Mouse (Mus musculus) heart, embryonic 16.5 days (tissue): ENCODE data around the gene Cacna1d. TPM values are rescaled to one million over a fixed set of nuclear protein-coding genes. Genes with fewer than 3 reads are reported as not detected.

Experiments
- ATAC-seq: fragments of 200-750 bp; cut with Nextera tagmentation; replicated peaks from 2 replicates; pipeline ENCODE4 v1.8.0; 2017; ENCODE audit warnings: moderate number of reproducible peaks; ENCODE audit not compliant: insufficient read depth, low FRiP score; ENCODE audit errors: extremely low read depth
- H3K27ac ChIP-seq: fragments of 300-500 bp; sonication (generic); 2 replicates; pipeline ENCODE4 v1.5.1; 2014; ENCODE audit warnings: mild to moderate bottlenecking, low read length, control low read depth, moderate library complexity
- H3K27me3 ChIP-seq: fragments of 300-500 bp; sonication (generic); 2 replicates; pipeline ENCODE4 v1.6.1; 2014; ENCODE audit warnings: low read length, mixed read lengths; ENCODE audit not compliant: control insufficient read depth, insufficient read depth
- H3K36me3 ChIP-seq: fragments of 300-500 bp; sonication (generic); 2 replicates; pipeline ENCODE4 v1.6.1; 2014; ENCODE audit not compliant: control insufficient read depth, insufficient read depth
- H3K4me1 ChIP-seq: fragments of 300-500 bp; sonication (generic); 2 replicates; pipeline ENCODE4 v1.6.1; 2014; ENCODE audit warnings: low read length, mixed read lengths; ENCODE audit not compliant: control insufficient read depth, insufficient read depth
- H3K4me2 ChIP-seq: fragments of 300-500 bp; sonication (generic); 2 replicates; pipeline ENCODE4 v1.6.1; 2014; ENCODE audit warnings: low read depth, mild to moderate bottlenecking, control low read depth, low read length
- H3K4me3 ChIP-seq: fragments of 300-500 bp; sonication (generic); 2 replicates; pipeline ENCODE4 v1.5.1; 2014; ENCODE audit warnings: mild to moderate bottlenecking, control low read depth, low read length
- H3K9ac ChIP-seq: fragments of 300-500 bp; sonication (generic); 2 replicates; pipeline ENCODE4 v1.6.1; 2014; ENCODE audit warnings: low read length, control low read depth
- H3K9me3 ChIP-seq: fragments of 300-500 bp; sonication (generic); replicated peaks from 2 replicates; pipeline ENCODE4 v1.6.1; 2016; ENCODE audit warnings: low read length; ENCODE audit not compliant: control insufficient read depth
- WGBS: fragments of 180-500 bp; shearing (Covaris S2); extraction: QIAGEN DNeasy Blood & Tissue Kit; methylation state at CpG from one replicate; pipeline ENCODE4 v1.1.7; 2014; 5-methylcytosine and 5-hydroxymethylcytosine counted together
- polyA plus RNA-seq: library from polyadenylated mRNA; unstranded; fragments of >200 nt; fragmentation: Nextera tagmentation; extraction: Ambion mirVana; gene quantifications from 2 replicates; pipeline ENCODE4 v1.2.1, GENCODE M21; 2015

The Cacna1d gene
- polyA plus RNA-seq, 1 experiment from 2014 or later, result 4.9 TPM

GRCm38 (mm10) chr14:30257626-30258025, 233.6 kb downstream of the Cacna1d start:
- H3K4me1 ChIP-seq, result peaks cover 13% of the 10 kb centered on the region
- WGBS, result 32% methylated on average over 4 of the region's 4 CpGs
- no peak for ATAC-seq

GRCm38 (mm10) chr14:30256486-30256885, 234.8 kb downstream of the Cacna1d start:
- no peaks in the 10 kb centered on the region for H3K9me3 ChIP-seq
- H3K4me3 ChIP-seq, result no peak overlapping the region
- ATAC-seq, result no peak
- 70% methylated on average over 4 of the region's 4 CpGs for WGBS
- no peaks in the 10 kb centered on the region for H3K36me3 ChIP-seq
- no peak overlapping the region for H3K9ac ChIP-seq
- no peak overlapping the region for H3K4me2 ChIP-seq
- H3K27ac ChIP-seq, result no peak overlapping the region
- peaks cover 13% of the 10 kb centered on the region for H3K4me1 ChIP-seq
- no peaks in the 10 kb centered on the region for H3K27me3 ChIP-seq

More at GRCm38 (mm10) chr14:30257626-30258025, 233.6 kb downstream of the Cacna1d start:
- H3K4me2 ChIP-seq, result no peak overlapping the region
- H3K9ac ChIP-seq, result no peak overlapping the region
- H3K9me3 ChIP-seq, result no peaks in the 10 kb centered on the region
- no peak overlapping the region for H3K27ac ChIP-seq
- no peaks in the 10 kb centered on the region for H3K27me3 ChIP-seq
- no peak overlapping the region for H3K4me3 ChIP-seq
- H3K36me3 ChIP-seq, result no peaks in the 10 kb centered on the region

- Histone ChIP-seq H3K4me2 (no peak overlapping the region), H3K36me3 (no peaks in the 10 kb centered on the region), H3K4me3 (no peak overlapping the region), H3K9ac (no peak overlapping the region), H3K9me3 (no peaks in the 10 kb centered on the region), H3K27me3 (no peaks in the 10 kb centered on the region), H3K27ac (no peak overlapping the region), H3K4me1 (peaks cover 13% of the 10 kb centered on the region)
- WGBS, result 78% methylated on average over 12 of the region's 12 CpGs
- no peak for ATAC-seq
These were observed 235.4 kb downstream of the Cacna1d start for GRCm38 (mm10) chr14:30255701-30256400.

- Histone ChIP-seq H3K36me3 (no peaks in the 10 kb centered on the region), H3K4me2 (no peak overlapping the region), H3K27ac (no peak overlapping the region), H3K4me3 (no peak overlapping the region), H3K4me1 (peaks cover 13% of the 10 kb centered on the region), H3K9me3 (no peaks in the 10 kb centered on the region), H3K27me3 (no peaks in the 10 kb centered on the region), H3K9ac (no peak overlapping the region)
- WGBS, result 62% methylated on average over 4 of the region's 4 CpGs
- no peak for ATAC-seq
These were observed 236.5 kb downstream of the Cacna1d start for GRCm38 (mm10) chr14:30254776-30255175.

GRCm38 (mm10) chr14:30252824-30253223, 238.4 kb downstream of the Cacna1d start:
- ATAC-seq, result no peak
- no peaks in the 10 kb centered on the region for H3K9me3 ChIP-seq
- H3K9ac ChIP-seq, result no peak overlapping the region
- H3K4me2 ChIP-seq, result no peak overlapping the region
- no peaks in the 10 kb centered on the region for H3K36me3 ChIP-seq
- no peaks in the 10 kb centered on the region for H3K27me3 ChIP-seq
- no peak overlapping the region for H3K4me3 ChIP-seq
- 70% methylated on average over 2 of the region's 2 CpGs for WGBS
- peaks cover 6% of the 10 kb centered on the region for H3K4me1 ChIP-seq
- no peak overlapping the region for H3K27ac ChIP-seq

- Histone ChIP-seq H3K4me1 (no peaks in the 10 kb centered on the region), H3K27ac (no peak overlapping the region), H3K36me3 (no peaks in the 10 kb centered on the region), H3K27me3 (no peaks in the 10 kb centered on the region), H3K9ac (no peak overlapping the region), H3K4me3 (no peak overlapping the region), H3K4me2 (no peak overlapping the region), H3K9me3 (no peaks in the 10 kb centered on the region)
- no peak for ATAC-seq
- WGBS, result 84% methylated on average over 5 of the region's 5 CpGs
These were observed 239.9 kb downstream of the Cacna1d start for GRCm38 (mm10) chr14:30251351-30251750.

- H3K4me3 ChIP-seq, result no peak overlapping the region
- H3K36me3 ChIP-seq, result no peaks in the 10 kb centered on the region
- no peaks in the 10 kb centered on the region for H3K9me3 ChIP-seq
- no peaks in the 10 kb centered on the region for H3K27me3 ChIP-seq
- H3K4me1 ChIP-seq, result no peaks in the 10 kb centered on the region
- ATAC-seq, result no peak
- no peak overlapping the region for H3K4me2 ChIP-seq
- WGBS, result 72% methylated on average over 4 of the region's 4 CpGs
- H3K9ac ChIP-seq, result no peak overlapping the region
- H3K27ac ChIP-seq, result no peak overlapping the region
These were observed 241.7 kb downstream of the Cacna1d start for GRCm38 (mm10) chr14:30249591-30249990.

- Histone ChIP-seq H3K27ac (no peak overlapping the region), H3K27me3 (no peaks in the 10 kb centered on the region), H3K4me1 (no peaks in the 10 kb centered on the region), H3K4me2 (no peak overlapping the region), H3K36me3 (no peaks in the 10 kb centered on the region), H3K9me3 (no peaks in the 10 kb centered on the region), H3K9ac (no peak overlapping the region), H3K4me3 (no peak overlapping the region)
- no peak for ATAC-seq
- 80% methylated on average over 4 of the region's 4 CpGs for WGBS
These were observed 242.4 kb downstream of the Cacna1d start for GRCm38 (mm10) chr14:30248811-30249210.

- Histone ChIP-seq H3K4me1 (no peaks in the 10 kb centered on the region), H3K27ac (no peak overlapping the region), H3K4me2 (no peak overlapping the region), H3K27me3 (no peaks in the 10 kb centered on the region), H3K4me3 (no peak overlapping the region), H3K9me3 (no peaks in the 10 kb centered on the region), H3K36me3 (no peaks in the 10 kb centered on the region), H3K9ac (no peak overlapping the region)
- ATAC-seq, result no peak; the same call in 1 of the 2 replicates
- 60% methylated on average over 8 of the region's 8 CpGs for WGBS
These were observed 243.1 kb downstream of the Cacna1d start for GRCm38 (mm10) chr14:30248121-30248520.
